Mouse (Mus musculus) heart, embryonic 13.5 days (tissue): Measurements from ENCODE around the gene Gm2897. TPM values are rescaled to one million over a fixed set of nuclear protein-coding genes. Genes with fewer than 3 reads are reported as not detected.
A peak's percentile ranks its signal among the peaks of the same experiment; 100 is the strongest.
"Not testable (repeated sequence)": the region's sequence is repeated elsewhere in the genome, so short reads cannot be mapped to it uniquely, and the experiment has no call there.

Source experiments
- ATAC-seq: fragments of 200-750 bp; cut with Nextera tagmentation; 2 replicates; pipeline ENCODE4 v1.8.0; 2017; ENCODE audit warnings: moderate TSS enrichment; ENCODE audit not compliant: insufficient number of reproducible peaks, low FRiP score, low TSS enrichment; ENCODE audit errors: extremely low read depth
- H3K27ac ChIP-seq: fragments of 300-500 bp; sonication (generic); replicated peaks from 2 replicates; pipeline ENCODE4 v1.5.1; 2015; ENCODE audit warnings: moderate library complexity, mild to moderate bottlenecking, inconsistent platforms
- H3K27me3 ChIP-seq: fragments of 300-500 bp; sonication (generic); replicated peaks from 2 replicates; pipeline ENCODE4 v1.6.1; 2015; ENCODE audit warnings: mild to moderate bottlenecking, inconsistent platforms
- H3K36me3 ChIP-seq: fragments of 300-500 bp; sonication (generic); 2 replicates; pipeline ENCODE4 v1.6.1; 2015; ENCODE audit warnings: mild to moderate bottlenecking, inconsistent platforms
- H3K4me1 ChIP-seq: fragments of 300-500 bp; sonication (generic); 2 replicates; pipeline ENCODE4 v1.6.1; 2015; ENCODE audit warnings: inconsistent platforms
- H3K4me2 ChIP-seq: fragments of 300-500 bp; sonication (generic); 2 replicates; pipeline ENCODE4 v1.6.1; 2015; ENCODE audit warnings: inconsistent platforms, mild to moderate bottlenecking, moderate library complexity
- H3K4me3 ChIP-seq: fragments of 300-500 bp; sonication (generic); 2 replicates; pipeline ENCODE4 v1.5.1; 2015; ENCODE audit warnings: moderate library complexity, mild to moderate bottlenecking, inconsistent platforms
- H3K9ac ChIP-seq: fragments of 300-500 bp; sonication (generic); 2 replicates; pipeline ENCODE4 v1.6.1; 2015; ENCODE audit warnings: inconsistent platforms, mild to moderate bottlenecking, moderate library complexity
- H3K9me3 ChIP-seq: fragments of 300-500 bp; sonication (generic); 2 replicates; pipeline ENCODE4 v1.6.1; 2016; ENCODE audit warnings: inconsistent platforms
- WGBS: fragments of 180-500 bp; shearing (Covaris S2); methylation state at CpG from one replicate; pipeline ENCODE4 v1.1.7; 2015; ENCODE audit warnings: mixed read lengths; 5-methylcytosine and 5-hydroxymethylcytosine counted together
- polyA plus RNA-seq: library from polyadenylated mRNA; unstranded; fragments of >200 nt; fragmentation: Nextera tagmentation; extraction: Ambion mirVana; gene quantifications from 2 replicates; pipeline ENCODE4 v1.2.1, GENCODE M21; 2015

The Gm2897 gene
- 3.4 TPM in 2 replicates for polyA plus RNA-seq

GRCm38 (mm10) chr14:3048727-3049512, at the start of gene Gm2897:
Gene Gm2897, plus strand, starts transcription at chr14:3049285.
- H3K9ac ChIP-seq = peak within 1 kb of the TSS; percentile 77
- WGBS = 6% methylated on average over 24 of the region's 40 CpGs
- H3K27me3 ChIP-seq, ATAC-seq, H3K4me1 ChIP-seq, H3K36me3 ChIP-seq, H3K27ac ChIP-seq, H3K9me3 ChIP-seq: not testable (repeated sequence)
- H3K4me2 ChIP-seq = peak within 1 kb of the TSS; percentile 78
- peak within 1 kb of the TSS; percentile 59 for H3K4me3 ChIP-seq

DNA sequence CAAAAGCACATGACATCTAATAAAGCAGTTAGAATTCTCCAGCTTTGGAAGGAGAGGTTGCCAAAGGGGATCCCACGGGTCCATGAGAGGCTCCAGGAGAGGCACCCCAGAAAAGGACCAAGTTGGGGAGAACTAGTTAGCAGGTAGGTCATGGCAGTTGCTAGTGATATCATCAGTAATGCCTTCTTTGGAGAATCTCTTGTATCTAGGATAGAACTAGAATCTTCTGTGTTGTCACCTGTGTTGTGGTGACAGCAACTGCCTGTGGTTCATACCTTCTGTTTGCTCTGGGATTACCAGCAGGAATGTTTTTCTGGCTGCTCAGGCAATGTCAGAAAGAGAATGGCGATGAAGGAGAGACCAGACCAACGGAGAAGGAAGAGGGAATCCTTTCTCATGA, 19.4 kb upstream of the Gm2897 start, which contains the start of gene Gm2888:
Gene Gm2888, plus strand, starts transcription at position 301 of the 400 bp plus-strand sequence.
- not testable (repeated sequence) for H3K27ac ChIP-seq, H3K4me1 ChIP-seq, H3K27me3 ChIP-seq, ATAC-seq, H3K4me3 ChIP-seq, H3K9me3 ChIP-seq, H3K9ac ChIP-seq, H3K4me2 ChIP-seq, H3K36me3 ChIP-seq
- 45% methylated on average over 2 of the region's 3 CpGs for WGBS

DNA sequence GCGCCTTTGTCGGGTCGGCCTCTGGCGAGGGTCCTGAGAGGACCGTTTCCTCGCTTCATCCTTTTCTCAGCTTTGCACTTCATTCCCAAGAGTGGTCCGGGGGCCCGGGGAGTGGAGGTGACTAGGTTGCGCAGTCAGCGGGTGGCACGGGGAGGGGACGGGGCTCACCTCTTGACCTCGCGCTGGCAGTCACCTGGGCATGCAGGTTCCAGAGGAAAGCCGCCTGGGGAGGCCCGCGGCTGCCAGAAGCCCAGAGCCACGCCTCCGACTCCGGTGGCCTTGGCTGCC, 372 bp downstream of the Gm2897 start:
- H3K4me3 ChIP-seq = peak overlapping the region; percentile 59
- ATAC-seq = not testable (repeated sequence)
- WGBS = 2% methylated on average over 17 of the region's 20 CpGs

GRCm38 (mm10) chr14:3050087-3050486, 1.0 kb downstream of the Gm2897 start:
- H3K9me3 ChIP-seq, ATAC-seq, H3K27me3 ChIP-seq, H3K27ac ChIP-seq, H3K36me3 ChIP-seq, H3K4me3 ChIP-seq, H3K4me1 ChIP-seq, H3K9ac ChIP-seq: not testable (repeated sequence)
- 0% methylated on average over 5 of the region's 8 CpGs for WGBS
- H3K4me2 ChIP-seq = peak overlapping the region; percentile 78; the same call in 1 of the 2 replicates

More for the DNA sequence above, 372 bp downstream of the Gm2897 start:
- H3K9ac ChIP-seq = peak overlapping the region; percentile 77
- not testable (repeated sequence) for H3K9me3 ChIP-seq, H3K27ac ChIP-seq, H3K36me3 ChIP-seq, H3K27me3 ChIP-seq, H3K4me1 ChIP-seq
- peak overlapping the region; percentile 78 for H3K4me2 ChIP-seq

DNA sequence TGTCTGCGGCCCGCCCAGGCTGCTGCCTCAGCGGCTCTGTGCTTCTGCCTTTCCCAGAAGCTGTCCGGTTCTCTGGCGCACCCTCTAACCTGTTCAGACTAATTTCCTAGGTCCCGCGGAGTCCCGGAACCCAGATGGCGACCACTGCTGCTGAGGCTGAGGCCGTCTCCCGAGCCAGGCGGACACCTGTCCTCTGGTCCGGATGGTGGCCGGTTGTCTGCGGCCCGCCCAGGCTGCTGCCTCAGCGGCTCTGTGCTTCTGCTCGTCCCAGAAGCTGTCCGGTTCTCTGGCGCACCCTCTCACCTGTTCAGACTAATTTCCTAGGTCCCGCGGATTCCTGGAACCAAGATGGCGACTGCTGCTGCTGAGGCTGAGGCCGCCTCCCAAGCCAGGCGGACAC, 67.0 kb downstream of the Gm2897 start:
- WGBS = 85% methylated on average over 18 of the region's 25 CpGs

More for the DNA sequence above, 67.0 kb downstream of the Gm2897 start:
- H3K9me3 ChIP-seq, H3K36me3 ChIP-seq, H3K27ac ChIP-seq, H3K4me3 ChIP-seq, H3K4me1 ChIP-seq, H3K27me3 ChIP-seq, H3K4me2 ChIP-seq, ATAC-seq, H3K9ac ChIP-seq: not testable (repeated sequence)

Other genes with a start within 250 kb of the Gm2897 start
- gene Gm2888, start 19.3 kb upstream of the Gm2897 start, polyA plus RNA-seq = not detected in 2 replicates
- gene Gm10340, start 84.7 kb downstream of the Gm2897 start, polyA plus RNA-seq = 0.13 TPM in 1 of 2 replicates, not detected in the other
- not detected in 2 replicates for gene Gm5795, start 139.0 kb downstream of the Gm2897 start, polyA plus RNA-seq
- gene D830030K20Rik, start 159.2 kb downstream of the Gm2897 start, polyA plus RNA-seq = 32.7 and 39.3 TPM in 2 replicates